Mouse (Mus musculus) leukemia stem cell, adult 10-12 weeks (primary cell): ENCODE measurements around the gene Kcnb1. TPM values are rescaled to one million over a fixed set of nuclear protein-coding genes. Genes with fewer than 3 reads are reported as not detected.

Experiments
- polyA plus RNA-seq: library from polyadenylated mRNA; stranded (reverse); fragments of >175 nt; gene quantifications from 2 replicates; pipeline ENCODE4 v1.2.3, GENCODE M21; 2012; ENCODE audit warnings: low replicate concordance

Gene Kcnb1
- polyA plus RNA-seq: 0.19 and 0.34 TPM in 2 replicates

GRCm38 (mm10) chr2:167190076-167190399, at the start of gene Kcnb1:
Gene Kcnb1, minus strand, starts transcription at chr2:167190155.

GRCm38 (mm10) chr2:167062965-167063880, 126.7 kb downstream of the Kcnb1 start, which contains the start of gene Znfx1:
Gene Znfx1, minus strand, starts transcription at chr2:167063015.

Other genes with a start within 250 kb of the Kcnb1 start
- 12.2 and 39.7 TPM in 2 replicates for gene Stau1, start 193.9 kb downstream of the Kcnb1 start, polyA plus RNA-seq
- gene Ddx27, start 175.0 kb downstream of the Kcnb1 start, polyA plus RNA-seq: 37.7 and 100 TPM in 2 replicates
- 5.1 and 24.6 TPM in 2 replicates for gene Znfx1, start 127.1 kb downstream of the Kcnb1 start, polyA plus RNA-seq
- gene Ptgis, start 50.4 kb upstream of the Kcnb1 start, polyA plus RNA-seq: 0.73 and 1.0 TPM in 2 replicates
- gene B4galt5, start 159.0 kb upstream of the Kcnb1 start, polyA plus RNA-seq: 11.4 and 11.6 TPM in 2 replicates
- 6.1 and 28.2 TPM in 2 replicates for gene Slc9a8, start 231.6 kb upstream of the Kcnb1 start, polyA plus RNA-seq